Mouse (Mus musculus): ENCODE results near the gene Gm9970. TPM values are rescaled to one million over a fixed set of nuclear protein-coding genes. Genes with fewer than 3 reads are reported as not detected.

Gm9970 gene
- total and polyA plus RNA-seq, 3 experiments = 0.31 TPM; not detected in 2

GRCm38 (mm10) chr5:31273018-31273417 is 32.0 kb upstream of the Gm9970 start:
- H3K4me3 ChIP-seq = no peak overlapping the region
- H3K27me3 ChIP-seq (ENCODE audit: control insufficient read depth, insufficient read depth, low read length) = no peaks in the 10 kb centered on the region
- no peak overlapping the region for H3K9ac ChIP-seq (ENCODE audit: low read depth, low read length)
- 86% methylated on average over 6 of the region's 6 CpGs for WGBS
- H3K27ac ChIP-seq = no peak overlapping the region
- no peaks in the 10 kb centered on the region for H3K36me3 ChIP-seq (ENCODE audit: control insufficient read depth, insufficient read depth, low read length)
- intact Hi-C loops (cut with DNase I) = no loop called here
- H3K79me2 ChIP-seq (replicated peaks; ENCODE audit: control insufficient read depth, insufficient read depth, low read length) = no peaks in the 10 kb centered on the region
- no peak for DNase-seq
- no peaks in the 10 kb centered on the region for H3K4me1 ChIP-seq (ENCODE audit: control insufficient read depth, insufficient read depth, low read length)
- TF ChIP-seq POLR2A (IDR thresholded peaks at IDR 0.05; ENCODE audit: insufficient read depth, low read depth, low read length) = no peak
- no peak for TF ChIP-seq EP300 (IDR thresholded peaks at IDR 0.05; ENCODE audit: insufficient read depth, low read depth, low read length)
- no peak for TF ChIP-seq CTCF (IDR thresholded peaks at IDR 0.05)

GRCm38 (mm10) chr5:31267686-31268085 is 26.7 kb upstream of the Gm9970 start:
- H3K27ac ChIP-seq = no peak overlapping the region
- no peak overlapping the region for H3K9ac ChIP-seq (ENCODE audit: low read depth, low read length)
- DNase-seq = no peak
- no peaks in the 10 kb centered on the region for H3K79me2 ChIP-seq (replicated peaks; ENCODE audit: control insufficient read depth, insufficient read depth, low read length)
- TF ChIP-seq CTCF (IDR thresholded peaks at IDR 0.05) (no peak), POLR2A (IDR thresholded peaks at IDR 0.05; ENCODE audit: insufficient read depth, low read depth, low read length) (no peak), EP300 (IDR thresholded peaks at IDR 0.05; ENCODE audit: insufficient read depth, low read depth, low read length) (no peak)
- no peaks in the 10 kb centered on the region for H3K4me1 ChIP-seq (ENCODE audit: control insufficient read depth, insufficient read depth, low read length)
- H3K36me3 ChIP-seq (ENCODE audit: control insufficient read depth, insufficient read depth, low read length) = no peaks in the 10 kb centered on the region
- intact Hi-C loops (cut with DNase I) = no loop called here
- H3K27me3 ChIP-seq (ENCODE audit: control insufficient read depth, insufficient read depth, low read length) = no peaks in the 10 kb centered on the region
- WGBS = 75% methylated on average over 6 of the region's 6 CpGs
- no peak overlapping the region for H3K4me3 ChIP-seq

GRCm38 (mm10) chr5:31266101-31266500 is 25.1 kb upstream of the Gm9970 start:
- DNase-seq = no peak
- intact Hi-C loops (cut with DNase I) = no loop called here
- WGBS = 60% methylated on average over 7 of the region's 7 CpGs
- Histone ChIP-seq H3K9ac (ENCODE audit: low read depth, low read length) (no peak overlapping the region), H3K4me1 (ENCODE audit: control insufficient read depth, insufficient read depth, low read length) (no peaks in the 10 kb centered on the region), H3K27ac (no peak overlapping the region), H3K27me3 (ENCODE audit: control insufficient read depth, insufficient read depth, low read length) (no peaks in the 10 kb centered on the region), H3K36me3 (ENCODE audit: control insufficient read depth, insufficient read depth, low read length) (no peaks in the 10 kb centered on the region), H3K4me3 (no peak overlapping the region), H3K79me2 (replicated peaks; ENCODE audit: control insufficient read depth, insufficient read depth, low read length) (no peaks in the 10 kb centered on the region)
- TF ChIP-seq EP300 (IDR thresholded peaks at IDR 0.05; ENCODE audit: insufficient read depth, low read depth, low read length) = no peak
- TF ChIP-seq POLR2A (IDR thresholded peaks at IDR 0.05; ENCODE audit: insufficient read depth, low read depth, low read length) = no peak
- TF ChIP-seq CTCF (IDR thresholded peaks at IDR 0.05) = no peak

GRCm38 (mm10) chr5:31257616-31258015 is 16.6 kb upstream of the Gm9970 start:
- intact Hi-C loops (cut with DNase I) = no loop called here
- peak in 1 of 2 experiments; percentile 22 for DNase-seq
- TF ChIP-seq POLR2A (IDR thresholded peaks at IDR 0.05; ENCODE audit: insufficient read depth, low read depth, low read length) (no peak), CTCF (IDR thresholded peaks at IDR 0.05) (no peak), EP300 (IDR thresholded peaks at IDR 0.05; ENCODE audit: insufficient read depth, low read depth, low read length) (no peak)

GRCm38 (mm10) chr5:31255971-31256370 is 14.9 kb upstream of the Gm9970 start:
- TF ChIP-seq POLR2A (IDR thresholded peaks at IDR 0.05; ENCODE audit: insufficient read depth, low read depth, low read length) = no peak
- TF ChIP-seq CTCF (IDR thresholded peaks at IDR 0.05) = no peak
- no peak for TF ChIP-seq EP300 (IDR thresholded peaks at IDR 0.05; ENCODE audit: insufficient read depth, low read depth, low read length)
- intact Hi-C loops (cut with DNase I) = no loop called here
- Histone ChIP-seq H3K27ac (no peak overlapping the region), H3K27me3 (ENCODE audit: control insufficient read depth, insufficient read depth, low read length) (no peaks in the 10 kb centered on the region), H3K4me1 (ENCODE audit: control insufficient read depth, insufficient read depth, low read length) (peaks cover 16% of the 10 kb centered on the region), H3K79me2 (replicated peaks; ENCODE audit: control insufficient read depth, insufficient read depth, low read length) (no peaks in the 10 kb centered on the region), H3K9ac (ENCODE audit: low read depth, low read length) (no peak overlapping the region), H3K4me3 (no peak overlapping the region), H3K36me3 (ENCODE audit: control insufficient read depth, insufficient read depth, low read length) (no peaks in the 10 kb centered on the region)
- 65% methylated on average over 2 of the region's 2 CpGs for WGBS
- DNase-seq = no peak

More at GRCm38 (mm10) chr5:31257616-31258015, 16.6 kb upstream of the Gm9970 start:
- 62% methylated on average over 11 of the region's 11 CpGs for WGBS
- Histone ChIP-seq H3K4me3 (no peak overlapping the region), H3K36me3 (ENCODE audit: control insufficient read depth, insufficient read depth, low read length) (no peaks in the 10 kb centered on the region), H3K79me2 (replicated peaks; ENCODE audit: control insufficient read depth, insufficient read depth, low read length) (no peaks in the 10 kb centered on the region), H3K4me1 (ENCODE audit: control insufficient read depth, insufficient read depth, low read length) (peaks cover 16% of the 10 kb centered on the region), H3K27me3 (ENCODE audit: control insufficient read depth, insufficient read depth, low read length) (no peaks in the 10 kb centered on the region), H3K27ac (no peak overlapping the region), H3K9ac (ENCODE audit: low read depth, low read length) (no peak overlapping the region)

GRCm38 (mm10) chr5:31255381-31255780 is 14.3 kb upstream of the Gm9970 start:
- Histone ChIP-seq H3K4me3 (no peak overlapping the region), H3K4me1 (ENCODE audit: control insufficient read depth, insufficient read depth, low read length) (peaks cover 16% of the 10 kb centered on the region), H3K27me3 (ENCODE audit: control insufficient read depth, insufficient read depth, low read length) (no peaks in the 10 kb centered on the region), H3K27ac (no peak overlapping the region), H3K79me2 (replicated peaks; ENCODE audit: control insufficient read depth, insufficient read depth, low read length) (no peaks in the 10 kb centered on the region), H3K9ac (ENCODE audit: low read depth, low read length) (no peak overlapping the region), H3K36me3 (ENCODE audit: control insufficient read depth, insufficient read depth, low read length) (no peaks in the 10 kb centered on the region)
- no peak for DNase-seq
- TF ChIP-seq POLR2A (IDR thresholded peaks at IDR 0.05; ENCODE audit: insufficient read depth, low read depth, low read length) (no peak), CTCF (IDR thresholded peaks at IDR 0.05) (no peak), EP300 (IDR thresholded peaks at IDR 0.05; ENCODE audit: insufficient read depth, low read depth, low read length) (no peak)
- intact Hi-C loops (cut with DNase I) = no loop called here
- 93% methylated on average over 2 of the region's 2 CpGs for whole genome bisulfite sequencing

Measured in heart, adult 2 months (tissue).